Mouse (Mus musculus): ENCODE data around the gene Exd2. TPM values are rescaled to one million over a fixed set of nuclear protein-coding genes. Genes with fewer than 3 reads are reported as not detected.

Exd2 gene
- polyA plus RNA-seq, 1 experiment from 2014 or later, result 52.6 TPM

DNA sequence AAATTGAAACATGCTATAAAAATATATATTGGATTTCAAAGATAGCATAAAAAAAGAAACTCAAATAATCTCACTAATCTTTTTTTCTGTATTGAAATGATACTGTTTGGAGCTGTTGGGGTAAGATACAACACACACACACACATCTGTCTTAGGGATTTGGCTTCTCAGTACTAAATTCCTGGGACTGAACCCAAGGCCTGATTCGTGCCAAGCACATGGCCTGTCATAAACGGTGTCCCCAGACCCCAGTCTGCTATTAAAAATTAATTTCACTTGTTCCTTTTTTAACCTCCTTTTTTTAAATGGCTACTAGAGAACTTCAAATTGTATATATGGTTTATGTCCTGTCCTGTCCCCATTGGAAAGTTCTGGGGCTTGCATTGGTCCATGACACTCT, 67.2 kb downstream of the Exd2 start:
- Histone ChIP-seq H3K36me3 (no peaks in the 10 kb centered on the region), H3K9me3 (no peaks in the 10 kb centered on the region), H3K4me2 (replicated peaks) (no peak overlapping the region), H3K27ac (no peak overlapping the region), H3K4me3 (no peak overlapping the region), H3K27me3 (replicated peaks) (no peaks in the 10 kb centered on the region), H3K9ac (no peak overlapping the region), H3K4me1 (peaks cover 19% of the 10 kb centered on the region)
- no peak for ATAC-seq (ENCODE audit: low FRiP score, low read depth)
- 72% methylated on average over 2 of the region's 2 CpGs for WGBS

DNA sequence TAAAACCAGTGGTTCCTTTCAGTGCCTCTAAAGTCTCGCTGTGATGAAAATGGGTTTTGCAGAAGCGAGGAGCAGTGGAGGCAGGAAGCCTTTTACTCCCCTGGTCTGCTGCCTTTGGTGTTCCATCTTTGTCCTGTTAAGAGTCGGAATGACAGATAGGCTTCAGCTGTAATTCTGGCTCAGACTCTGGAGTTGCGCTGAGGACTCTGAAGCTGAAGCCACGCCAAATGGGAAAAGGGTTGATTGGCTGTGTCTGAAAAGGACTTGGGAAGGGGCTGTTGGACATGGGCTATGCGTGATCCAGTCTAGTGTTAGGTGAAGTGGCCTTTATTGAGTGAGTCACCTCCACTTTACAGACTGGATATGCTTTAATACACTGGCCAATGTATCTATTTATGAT, 67.7 kb downstream of the Exd2 start:
- Histone ChIP-seq H3K4me3 (no peak overlapping the region), H3K9me3 (no peaks in the 10 kb centered on the region), H3K27ac (no peak overlapping the region), H3K27me3 (replicated peaks) (no peaks in the 10 kb centered on the region), H3K4me2 (replicated peaks) (no peak overlapping the region), H3K4me1 (peaks cover 14% of the 10 kb centered on the region), H3K36me3 (no peaks in the 10 kb centered on the region), H3K9ac (no peak overlapping the region)
- ATAC-seq (ENCODE audit: low FRiP score, low read depth), result no peak
- 71% methylated on average over 6 of the region's 6 CpGs for WGBS

GRCm38 (mm10) chr12:80531585-80531984, 68.7 kb downstream of the Exd2 start:
- no peaks in the 10 kb centered on the region for H3K36me3 ChIP-seq
- 82% methylated on average over 10 of the region's 10 CpGs for WGBS

GRCm38 (mm10) chr12:80533876-80534275, 71.0 kb downstream of the Exd2 start:
- 69% methylated on average over 2 of the region's 2 CpGs for WGBS

More at GRCm38 (mm10) chr12:80531585-80531984, 68.7 kb downstream of the Exd2 start:
- peaks cover 11% of the 10 kb centered on the region for H3K4me1 ChIP-seq
- no peak overlapping the region for H3K9ac ChIP-seq
- H3K4me2 ChIP-seq (replicated peaks), result no peak overlapping the region
- no peaks in the 10 kb centered on the region for H3K9me3 ChIP-seq
- no peaks in the 10 kb centered on the region for H3K27me3 ChIP-seq (replicated peaks)
- H3K4me3 ChIP-seq, result no peak overlapping the region
- no peak overlapping the region for H3K27ac ChIP-seq
- no peak for ATAC-seq (ENCODE audit: low FRiP score, low read depth)

GRCm38 (mm10) chr12:80537313-80537712, 74.4 kb downstream of the Exd2 start:
- H3K4me2 ChIP-seq (replicated peaks), result no peak overlapping the region
- ATAC-seq (ENCODE audit: low FRiP score, low read depth), result no peak
- no peak overlapping the region for H3K9ac ChIP-seq
- H3K27ac ChIP-seq, result no peak overlapping the region
- WGBS, result 92% methylated on average over 2 of the region's 2 CpGs
- H3K9me3 ChIP-seq, result no peaks in the 10 kb centered on the region
- no peaks in the 10 kb centered on the region for H3K27me3 ChIP-seq (replicated peaks)
- H3K4me1 ChIP-seq, result no peaks in the 10 kb centered on the region
- no peak overlapping the region for H3K4me3 ChIP-seq
- no peaks in the 10 kb centered on the region for H3K36me3 ChIP-seq

More at GRCm38 (mm10) chr12:80533876-80534275, 71.0 kb downstream of the Exd2 start:
- ATAC-seq (ENCODE audit: low FRiP score, low read depth), result no peak
- Histone ChIP-seq H3K4me3 (no peak overlapping the region), H3K9me3 (no peaks in the 10 kb centered on the region), H3K36me3 (no peaks in the 10 kb centered on the region), H3K9ac (no peak overlapping the region), H3K27me3 (replicated peaks) (no peaks in the 10 kb centered on the region), H3K4me2 (replicated peaks) (no peak overlapping the region), H3K4me1 (no peaks in the 10 kb centered on the region), H3K27ac (no peak overlapping the region)

DNA sequence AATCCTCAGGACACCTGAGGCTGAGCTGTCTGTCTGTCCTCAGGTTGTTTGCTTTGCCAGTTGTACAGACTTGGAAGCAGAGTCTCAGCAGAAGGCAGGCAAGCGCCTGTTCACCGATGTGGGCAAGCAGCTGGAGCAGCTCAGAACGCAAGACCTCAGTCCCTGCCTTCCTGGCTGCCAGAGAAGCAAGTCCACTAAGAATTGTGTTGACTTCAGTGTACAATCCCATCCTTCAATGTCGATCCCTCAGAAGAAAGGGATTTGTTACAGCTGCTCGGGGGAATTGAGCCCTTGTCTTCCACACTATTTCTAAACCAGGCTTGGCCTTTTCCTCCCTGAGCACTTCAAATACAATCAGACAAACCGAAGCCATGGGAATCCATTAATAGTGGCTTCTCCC, 75.4 kb downstream of the Exd2 start:
- Histone ChIP-seq H3K36me3 (no peaks in the 10 kb centered on the region), H3K9ac (no peak overlapping the region), H3K4me2 (replicated peaks) (no peak overlapping the region), H3K4me3 (no peak overlapping the region), H3K4me1 (no peaks in the 10 kb centered on the region), H3K27me3 (replicated peaks) (no peaks in the 10 kb centered on the region), H3K9me3 (no peaks in the 10 kb centered on the region), H3K27ac (no peak overlapping the region)
- WGBS, result 63% methylated on average over 6 of the region's 6 CpGs
- ATAC-seq (ENCODE audit: low FRiP score, low read depth), result no peak

GRCm38 (mm10) chr12:80545310-80545709, 82.4 kb downstream of the Exd2 start:
- H3K36me3 ChIP-seq, result no peaks in the 10 kb centered on the region
- H3K4me1 ChIP-seq, result peaks cover 17% of the 10 kb centered on the region
- H3K4me2 ChIP-seq (replicated peaks), result no peak overlapping the region
- H3K27me3 ChIP-seq (replicated peaks), result no peaks in the 10 kb centered on the region; the same call in 1 of the 2 replicates
- no peak overlapping the region for H3K4me3 ChIP-seq
- no peak for ATAC-seq (ENCODE audit: low FRiP score, low read depth)
- H3K9ac ChIP-seq, result no peak overlapping the region
- no peak overlapping the region for H3K27ac ChIP-seq
- no peaks in the 10 kb centered on the region for H3K9me3 ChIP-seq
- WGBS, result 7% methylated on average over 4 of the region's 4 CpGs

DNA sequence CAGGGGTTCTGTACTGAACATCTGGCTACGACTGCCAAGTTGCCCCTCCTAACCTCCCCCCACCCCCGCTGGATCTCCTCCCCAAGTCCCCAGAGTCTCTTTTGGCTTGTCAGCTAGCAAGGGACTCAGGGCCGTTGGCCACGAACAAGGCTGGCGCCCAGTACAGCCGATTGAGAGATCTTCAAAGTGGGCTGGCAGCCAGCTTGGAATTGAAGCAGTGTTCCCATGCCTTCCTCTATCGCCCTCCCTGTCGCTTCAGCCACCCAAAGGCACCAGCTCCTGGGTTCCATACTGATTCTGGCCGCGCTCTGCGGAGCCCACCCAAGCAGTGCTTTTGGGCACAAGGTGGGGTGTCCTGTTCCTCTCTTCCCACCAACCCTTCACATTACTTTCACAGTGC, 86.8 kb downstream of the Exd2 start:
- H3K9me3 ChIP-seq, result no peaks in the 10 kb centered on the region
- no peak overlapping the region for H3K4me2 ChIP-seq (replicated peaks)
- ATAC-seq (ENCODE audit: low FRiP score, low read depth), result no peak
- no peak overlapping the region for H3K9ac ChIP-seq
- 74% methylated on average over 11 of the region's 11 CpGs for WGBS
- no peaks in the 10 kb centered on the region for H3K36me3 ChIP-seq
- H3K4me1 ChIP-seq, result peaks cover 17% of the 10 kb centered on the region
- no peak overlapping the region for H3K4me3 ChIP-seq
- no peaks in the 10 kb centered on the region; the same call in 1 of the 2 replicates for H3K27me3 ChIP-seq (replicated peaks)
- H3K27ac ChIP-seq, result no peak overlapping the region

Other genes starting within 250 kb of the Exd2 start
- 15.8 and 16.7 TPM in 2 replicates for gene Actn1, start 202.7 kb upstream of the Exd2 start, polyA plus RNA-seq (2016; fragmentation: Nextera tagmentation; extraction: Ambion mirVana)
- 23.0 and 23.7 TPM in 2 replicates for gene Dcaf5, start 26.5 kb upstream of the Exd2 start, polyA plus RNA-seq (2016; fragmentation: Nextera tagmentation; extraction: Ambion mirVana)
- gene Galnt16, start 55.2 kb downstream of the Exd2 start, polyA plus RNA-seq (2016; fragmentation: Nextera tagmentation; extraction: Ambion mirVana), result 21.7 and 22.6 TPM in 2 replicates
- gene Slc39a9, start 180.8 kb downstream of the Exd2 start, polyA plus RNA-seq (2016; fragmentation: Nextera tagmentation; extraction: Ambion mirVana), result 28.1 and 28.3 TPM in 2 replicates
- gene Erh, start 181.2 kb downstream of the Exd2 start, polyA plus RNA-seq (2016; fragmentation: Nextera tagmentation; extraction: Ambion mirVana), result 295 and 298 TPM in 2 replicates
- gene Plekhd1, start 229.5 kb downstream of the Exd2 start, polyA plus RNA-seq (2016; fragmentation: Nextera tagmentation; extraction: Ambion mirVana), result 4.3 and 5.6 TPM in 2 replicates